Mouse (Mus musculus) embryonic facial prominence, embryonic 11.5 days (tissue): ENCODE data around the gene Macrod2. TPM values are rescaled to one million over a fixed set of nuclear protein-coding genes. Genes with fewer than 3 reads are reported as not detected.

ENCODE experiments used
- ATAC-seq: fragments of 200-750 bp; cut with Nextera tagmentation; replicated peaks from 2 replicates; pipeline ENCODE4 v1.8.0; 2017; ENCODE audit warnings: low read depth; ENCODE audit not compliant: insufficient number of reproducible peaks, low FRiP score, low TSS enrichment
- DNase-seq: peaks from one replicate; pipeline ENCODE4 v3.0.0-alpha.2; 2015; ENCODE audit warnings: low spot score
- H3K27ac ChIP-seq: fragments of 300-500 bp; sonication (generic); replicated peaks from 2 replicates; pipeline ENCODE4 v1.5.1; 2014; ENCODE audit warnings: mild to moderate bottlenecking, low read depth, low read length, control low read depth
- H3K27me3 ChIP-seq: fragments of 300-500 bp; sonication (generic); 2 replicates; pipeline ENCODE4 v1.6.1; 2014; ENCODE audit warnings: mild to moderate bottlenecking, low read length, moderate library complexity, mixed read lengths; ENCODE audit not compliant: control insufficient read depth, insufficient read depth
- H3K36me3 ChIP-seq: fragments of 300-500 bp; sonication (generic); replicated peaks from 2 replicates; pipeline ENCODE4 v1.6.1; 2014; ENCODE audit warnings: low read depth, mild to moderate bottlenecking, low read length, moderate library complexity, mixed read lengths; ENCODE audit not compliant: control insufficient read depth, insufficient read depth
- H3K4me1 ChIP-seq: fragments of 300-500 bp; sonication (generic); 2 replicates; pipeline ENCODE4 v1.6.1; 2014; ENCODE audit warnings: low read length, mixed read lengths; ENCODE audit not compliant: control insufficient read depth, insufficient read depth
- H3K4me2 ChIP-seq: fragments of 300-500 bp; sonication (generic); 2 replicates; pipeline ENCODE4 v1.6.1; 2014; ENCODE audit warnings: low read depth, mild to moderate bottlenecking, control low read depth, low read length, moderate library complexity
- H3K4me3 ChIP-seq: fragments of 300-500 bp; sonication (generic); 2 replicates; pipeline ENCODE4 v1.5.1; 2014; ENCODE audit warnings: low read depth, low read length, control low read depth
- H3K9ac ChIP-seq: fragments of 300-500 bp; sonication (generic); replicated peaks from 2 replicates; pipeline ENCODE4 v1.6.1; 2014; ENCODE audit warnings: mild to moderate bottlenecking, control low read depth, low read length
- H3K9me3 ChIP-seq: fragments of 300-500 bp; sonication (generic); replicated peaks from 2 replicates; pipeline ENCODE4 v1.6.1; 2016; ENCODE audit warnings: mild to moderate bottlenecking, low read length, inconsistent platforms, mixed read lengths; ENCODE audit not compliant: control insufficient read depth
- WGBS: fragments of 180-500 bp; shearing (Covaris S2); extraction: QIAGEN DNeasy Blood & Tissue Kit; methylation state at CpG from one replicate; pipeline ENCODE4 v1.1.7; 2014; 5-methylcytosine and 5-hydroxymethylcytosine counted together
- polyA plus RNA-seq: library from polyadenylated mRNA; unstranded; fragments of >200 nt; fragmentation: Nextera tagmentation; extraction: Ambion mirVana; gene quantifications from 2 replicates; pipeline ENCODE4 v1.2.1, GENCODE M21; 2014

Gene Macrod2
- polyA plus RNA-seq, 1 experiment from 2014 or later: 33.8 TPM

DNA sequence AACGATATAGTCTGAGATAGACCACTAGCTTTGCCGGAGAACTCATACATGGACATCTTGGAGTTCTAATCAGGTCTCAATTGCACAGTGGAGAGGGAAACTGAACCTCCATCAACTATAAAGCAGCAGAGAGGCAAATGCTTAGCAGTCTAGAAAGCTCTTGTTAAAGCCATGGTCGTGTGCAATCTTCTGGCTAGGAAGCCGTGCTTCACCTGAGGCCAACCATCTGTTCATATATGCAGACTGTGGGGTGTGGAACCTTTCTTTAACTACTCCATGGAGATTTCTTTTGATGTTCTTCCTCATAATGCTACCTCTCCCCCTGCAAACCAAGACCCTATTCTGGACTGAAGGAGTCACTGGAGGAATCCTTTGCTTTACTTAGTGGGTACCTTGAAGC, 1421.2 kb downstream of the Macrod2 start:
- Histone ChIP-seq H3K9me3 (no peaks in the 10 kb centered on the region), H3K27me3 (no peaks in the 10 kb centered on the region), H3K4me1 (no peaks in the 10 kb centered on the region), H3K4me3 (no peak overlapping the region), H3K4me2 (no peak overlapping the region), H3K9ac (no peak overlapping the region), H3K27ac (no peak overlapping the region), H3K36me3 (no peaks in the 10 kb centered on the region)
- 89% methylated on average over 4 of the region's 4 CpGs for WGBS
- DNase-seq (no peak), ATAC-seq (no peak)

DNA sequence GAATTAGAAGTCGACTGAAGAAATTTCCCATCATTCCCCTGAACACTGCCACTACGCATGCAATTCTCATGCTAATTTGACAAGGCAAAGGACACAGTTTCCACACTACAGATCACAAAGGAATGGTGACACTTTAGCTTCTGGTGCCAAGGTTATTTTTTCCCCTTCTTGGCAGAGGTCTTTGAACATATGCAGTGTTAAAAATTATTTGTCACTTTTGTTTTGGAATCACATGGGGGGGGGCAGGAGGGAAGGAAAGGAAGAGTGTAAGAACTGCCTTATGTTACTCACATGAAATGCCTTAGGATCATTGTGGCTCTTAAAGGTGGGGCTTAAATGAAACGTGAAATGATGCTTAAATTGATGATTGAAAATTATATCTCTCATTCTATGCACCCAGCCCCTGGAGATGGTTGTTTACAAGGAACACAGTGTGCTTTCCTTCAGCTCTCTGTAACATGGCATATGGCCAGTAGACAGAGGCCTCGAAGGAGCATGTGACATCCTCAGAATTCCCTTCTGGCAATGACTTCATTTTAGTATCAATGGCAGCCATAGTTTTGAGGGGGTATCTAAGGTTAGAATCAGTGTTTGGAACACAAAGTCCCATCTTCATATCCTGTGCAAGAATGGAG, 1422.6 kb downstream of the Macrod2 start:
- Histone ChIP-seq H3K36me3 (no peaks in the 10 kb centered on the region), H3K27me3 (no peaks in the 10 kb centered on the region), H3K27ac (no peak overlapping the region), H3K4me3 (no peak overlapping the region), H3K4me1 (no peaks in the 10 kb centered on the region), H3K9ac (no peak overlapping the region), H3K4me2 (no peak overlapping the region), H3K9me3 (no peaks in the 10 kb centered on the region)
- no peak for DNase-seq
- WGBS: 83% methylated on average over 4 of the region's 4 CpGs
- no peak for ATAC-seq

DNA sequence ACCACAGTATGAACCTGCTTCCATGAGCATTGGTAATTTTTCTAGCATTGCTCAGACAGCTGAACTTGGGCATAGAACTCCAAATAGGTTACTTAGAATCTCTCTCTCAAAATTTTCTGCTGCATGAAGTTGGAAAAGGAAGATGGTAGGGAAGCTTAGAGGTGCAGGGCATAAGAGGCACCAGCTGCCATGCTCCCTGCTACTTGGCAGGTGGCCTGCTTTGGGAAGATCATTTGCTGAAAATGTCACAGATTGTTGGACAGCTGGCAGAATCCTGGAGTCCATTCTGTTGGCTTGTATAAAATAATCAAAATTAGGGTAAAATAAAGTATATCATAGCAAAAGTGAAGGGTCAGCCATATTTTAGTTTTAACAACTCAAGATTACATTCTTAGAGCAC, 1425.7 kb downstream of the Macrod2 start:
- DNase-seq (no peak), ATAC-seq (no peak)
- Histone ChIP-seq H3K9ac (no peak overlapping the region), H3K36me3 (no peaks in the 10 kb centered on the region), H3K4me2 (no peak overlapping the region), H3K27ac (no peak overlapping the region), H3K4me3 (no peak overlapping the region), H3K27me3 (no peaks in the 10 kb centered on the region), H3K9me3 (no peaks in the 10 kb centered on the region), H3K4me1 (no peaks in the 10 kb centered on the region; the same call in 1 of the 2 replicates)

DNA sequence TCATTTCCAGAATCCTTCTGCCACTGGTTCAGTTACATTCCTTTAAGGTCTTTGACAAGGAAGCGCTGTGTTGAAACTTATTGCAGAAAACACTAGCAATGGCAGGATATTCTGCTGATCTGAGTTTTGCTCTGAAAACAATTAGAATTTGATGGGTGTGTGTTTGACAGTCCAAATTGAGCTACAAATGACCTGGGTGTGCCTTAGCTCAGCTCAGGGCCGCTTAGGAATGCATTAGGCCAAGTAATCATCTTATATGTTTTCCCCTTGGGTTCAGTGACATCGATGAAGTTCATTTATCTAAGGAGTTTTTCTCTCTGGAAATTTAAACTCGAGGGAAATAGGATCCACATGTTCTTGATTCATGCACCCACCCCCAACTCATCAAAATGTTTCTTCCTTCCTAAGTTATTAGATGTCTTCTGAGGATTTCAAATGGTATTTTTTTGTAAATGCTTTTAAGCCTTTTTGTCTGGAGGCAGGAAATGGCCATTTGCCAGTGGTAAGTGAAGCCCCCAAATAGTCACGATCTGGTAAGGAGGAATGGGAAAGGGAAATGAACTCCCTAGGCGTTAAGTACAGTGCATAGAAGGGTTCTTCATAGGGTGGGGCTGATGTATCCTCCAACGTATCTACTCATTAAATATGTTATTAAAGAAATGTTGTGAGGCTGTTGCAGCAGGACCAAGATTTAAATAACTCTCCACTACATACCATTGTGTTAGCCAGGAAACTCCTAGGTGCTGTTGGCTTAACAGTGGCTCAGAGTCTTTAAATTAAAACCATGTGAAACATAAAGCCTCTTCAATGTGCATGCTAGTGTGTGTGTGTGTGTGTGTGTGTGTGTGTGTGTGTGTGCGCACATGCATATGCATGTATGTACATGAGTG, 1430.7 kb downstream of the Macrod2 start:
- H3K9ac ChIP-seq: no peak overlapping the region
- WGBS: 31% methylated on average over 8 of the region's 8 CpGs
- H3K9me3 ChIP-seq: no peaks in the 10 kb centered on the region
- ATAC-seq (peak; percentile 80), DNase-seq (peak; percentile 69)
- H3K27ac ChIP-seq: no peak overlapping the region
- no peak overlapping the region for H3K4me2 ChIP-seq
- no peaks in the 10 kb centered on the region for H3K27me3 ChIP-seq
- no peak overlapping the region for H3K4me3 ChIP-seq
- H3K4me1 ChIP-seq: no peaks in the 10 kb centered on the region; the same call in 1 of the 2 replicates
- no peaks in the 10 kb centered on the region for H3K36me3 ChIP-seq

DNA sequence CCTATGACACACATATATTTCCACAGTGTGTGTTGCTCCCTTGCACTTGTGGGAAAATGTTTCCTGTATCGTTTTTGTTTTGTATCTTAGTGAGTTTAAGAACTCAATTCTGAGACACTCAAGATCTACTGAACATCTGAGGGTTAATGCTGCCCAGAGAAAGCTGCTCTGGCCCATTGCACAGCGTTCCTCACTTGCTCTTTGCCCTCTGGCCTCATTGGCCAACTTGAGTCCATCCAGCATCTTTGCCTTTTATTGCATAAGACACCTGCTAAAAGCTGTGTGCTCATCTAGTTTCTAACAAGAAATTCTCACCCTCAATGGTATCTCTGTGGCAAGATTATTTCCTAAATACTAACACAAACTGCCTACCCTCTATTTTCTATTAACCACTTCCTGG, 1435.4 kb downstream of the Macrod2 start:
- Histone ChIP-seq H3K4me3 (no peak overlapping the region), H3K36me3 (no peaks in the 10 kb centered on the region), H3K27ac (no peak overlapping the region), H3K9me3 (no peaks in the 10 kb centered on the region), H3K4me1 (no peaks in the 10 kb centered on the region), H3K27me3 (no peaks in the 10 kb centered on the region), H3K4me2 (no peak overlapping the region), H3K9ac (no peak overlapping the region)
- WGBS: 75% methylated on average over 2 of the region's 2 CpGs
- ATAC-seq (no peak), DNase-seq (no peak)

DNA sequence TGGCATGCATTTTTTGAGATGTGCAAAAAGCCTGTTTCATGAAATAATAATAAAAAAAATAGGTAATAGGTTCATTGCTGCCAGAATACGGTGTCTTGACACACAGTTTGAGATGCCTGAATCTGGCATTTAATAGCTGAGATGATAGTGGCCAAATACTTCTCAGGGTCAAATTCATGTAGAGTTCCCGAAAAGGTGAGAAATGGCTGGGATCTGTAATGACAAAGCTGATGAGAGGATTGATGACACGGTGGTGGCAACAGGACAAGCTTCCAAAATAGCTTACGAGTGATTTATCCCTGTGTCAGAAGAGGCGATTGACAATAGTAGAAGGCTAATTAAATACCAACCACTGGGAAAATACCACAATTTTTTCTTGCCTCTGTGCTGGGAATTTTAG, 1436.4 kb downstream of the Macrod2 start:
- Histone ChIP-seq H3K4me1 (no peaks in the 10 kb centered on the region), H3K4me2 (no peak overlapping the region), H3K36me3 (no peaks in the 10 kb centered on the region), H3K9ac (no peak overlapping the region), H3K27me3 (no peaks in the 10 kb centered on the region), H3K4me3 (no peak overlapping the region), H3K27ac (no peak overlapping the region), H3K9me3 (no peaks in the 10 kb centered on the region)
- ATAC-seq (no peak), DNase-seq (no peak)
- 82% methylated on average over 5 of the region's 5 CpGs for WGBS

DNA sequence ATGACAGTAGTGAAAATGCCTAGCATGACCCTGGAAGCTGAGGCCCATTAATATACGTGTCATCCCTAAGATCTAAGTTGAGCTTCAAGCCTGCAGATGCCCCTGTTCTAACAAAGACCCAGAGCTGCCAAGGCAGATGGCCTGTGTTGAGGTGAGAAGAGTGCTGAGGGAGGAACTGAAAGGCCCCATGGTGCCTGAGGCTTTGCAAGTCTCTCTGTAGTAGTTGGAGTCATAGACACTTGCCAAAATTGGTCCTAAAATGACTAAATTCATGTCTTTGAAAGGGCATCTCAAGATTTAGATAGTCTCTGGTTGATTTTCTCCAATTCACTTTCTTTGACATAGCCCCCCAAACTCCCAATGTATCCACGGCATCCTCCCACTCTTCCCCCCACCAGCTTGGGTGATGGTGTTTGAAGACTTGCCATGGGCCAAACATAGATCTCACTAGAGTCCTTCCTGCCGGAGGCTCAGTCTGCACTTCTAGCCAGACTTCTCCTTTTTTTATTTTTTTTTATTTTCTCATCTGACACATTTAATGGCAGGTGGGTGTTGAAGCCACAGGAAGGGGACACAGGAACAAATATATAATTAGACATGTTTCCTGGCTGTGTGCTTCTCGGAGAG, 1439.2 kb downstream of the Macrod2 start:
- Histone ChIP-seq H3K4me2 (no peak overlapping the region), H3K27me3 (no peaks in the 10 kb centered on the region), H3K9ac (no peak overlapping the region), H3K9me3 (no peaks in the 10 kb centered on the region), H3K4me3 (no peak overlapping the region), H3K27ac (no peak overlapping the region), H3K36me3 (no peaks in the 10 kb centered on the region), H3K4me1 (no peaks in the 10 kb centered on the region)
- 81% methylated on average over 4 of the region's 4 CpGs for WGBS
- DNase-seq (no peak), ATAC-seq (no peak)
